Mouse (Mus musculus) myocyte (in vitro differentiated cells): ENCODE measurements at regions not wholly inside any gene's neighbourhood (a gene's known extent, or its start where the extent isn't known, plus 50 kb on each side); places are given as distances from the start of the nearest gene placed in this dataset.
A peak's percentile ranks its signal among the peaks of the same experiment; 100 is the strongest.

Experiments
- H3K27me3 ChIP-seq: one replicate; pipeline ENCODE4 v1.6.1; 2011; ENCODE audit not compliant: control insufficient read depth, insufficient read depth, insufficient read length
- H3K36me3 ChIP-seq: one replicate; pipeline ENCODE4 v1.6.1; 2011; ENCODE audit not compliant: control insufficient read depth, insufficient read depth
- H3K4me2 ChIP-seq: one replicate; pipeline ENCODE4 v1.6.1; 2011; ENCODE audit warnings: low read depth, control low read depth
- H3K4me3 ChIP-seq: one replicate; pipeline ENCODE4 v1.5.1; 2011; ENCODE audit warnings: mild to moderate bottlenecking, control low read depth, moderate library complexity
- H3K79me2 ChIP-seq: one replicate; pipeline ENCODE4 v1.6.1; 2011; ENCODE audit not compliant: control insufficient read depth, insufficient read depth
- H3ac ChIP-seq: one replicate; pipeline ENCODE4 v1.6.1; 2011; ENCODE audit not compliant: control insufficient read depth, insufficient read length
- CEBPB ChIP-seq: IDR thresholded peaks from 2 replicates; pipeline ENCODE4 v1.6.1; 2011; ENCODE audit warnings: mild to moderate bottlenecking, moderate library complexity; ENCODE audit not compliant: poor library complexity, insufficient read depth, severe bottlenecking
- E2F4 ChIP-seq: IDR thresholded peaks from one replicate; pipeline ENCODE4 v1.6.1; 2011; ENCODE audit warnings: mild to moderate bottlenecking, control low read depth, moderate library complexity; ENCODE audit not compliant: insufficient read depth
- MAX ChIP-seq: IDR thresholded peaks from one replicate; pipeline ENCODE4 v1.6.1; 2011; ENCODE audit warnings: low read depth, mild to moderate bottlenecking, control low read depth
- MYOD1 ChIP-seq, 3 experiments: IDR thresholded peaks; one replicate each; pipeline ENCODE4 v1.6.1; 2011; ENCODE audit warnings: control low read depth in 2 of 3, low read depth in 2 of 3, mild to moderate bottlenecking in 2 of 3, moderate library complexity in 1 of 3; ENCODE audit not compliant: insufficient read length in 2 of 3, control insufficient read depth in 1 of 3
- MYOG ChIP-seq, 3 experiments: IDR thresholded peaks; one replicate each; pipeline ENCODE4 v1.6.1; 2011; ENCODE audit warnings: control low read depth in 2 of 3, low read depth in 2 of 3, mild to moderate bottlenecking in 2 of 3; ENCODE audit not compliant: insufficient read length in 2 of 3, control insufficient read depth in 1 of 3, insufficient read depth in 1 of 3
- POLR2A ChIP-seq: IDR thresholded peaks from one replicate; pipeline ENCODE4 v1.6.1; 2011; ENCODE audit warnings: low read depth, mild to moderate bottlenecking, control low read depth, moderate library complexity; ENCODE audit not compliant: insufficient read length
- POLR2AphosphoS2 ChIP-seq: IDR thresholded peaks from one replicate; pipeline ENCODE4 v1.6.1; 2011; ENCODE audit warnings: low read depth, control low read depth; ENCODE audit not compliant: insufficient read length
- REST ChIP-seq: IDR thresholded peaks from one replicate; pipeline ENCODE4 v1.6.1; 2011; ENCODE audit warnings: mild to moderate bottlenecking, control low read depth, moderate library complexity; ENCODE audit not compliant: insufficient read depth, insufficient read length
- SRF ChIP-seq: IDR thresholded peaks from one replicate; pipeline ENCODE4 v1.6.1; 2011; ENCODE audit warnings: low read depth; ENCODE audit not compliant: control insufficient read depth, insufficient read length
- TCF12 ChIP-seq: IDR thresholded peaks from one replicate; pipeline ENCODE4 v1.6.1; 2011; ENCODE audit warnings: mild to moderate bottlenecking, control low read depth; ENCODE audit not compliant: poor library complexity, insufficient read depth, severe bottlenecking
- TCF3 ChIP-seq: IDR thresholded peaks from one replicate; pipeline ENCODE4 v1.6.1; 2011; ENCODE audit warnings: low read depth, control low read depth; ENCODE audit not compliant: insufficient read length
- USF1 ChIP-seq: IDR thresholded peaks from one replicate; pipeline ENCODE4 v1.6.1; 2011; ENCODE audit warnings: low read depth, mild to moderate bottlenecking, control low read depth, moderate library complexity

- Histone ChIP-seq H3K27me3 (no peaks in the 10 kb centered on the region), H3K4me2 (no peak overlapping the region)
- TF ChIP-seq POLR2AphosphoS2 (no peak), SRF (no peak), USF1 (no peak), TCF3 (no peak), E2F4 (no peak), MYOD1 (IDR thresholded peaks at IDR 0.05; ENCODE audit: control insufficient read depth in 1 of 3, insufficient read length in 2 of 3, low read depth in 2 of 3) (peak in 2 of 3 experiments; percentile 28 to 70), CEBPB (no peak), MAX (no peak), TCF12 (no peak), REST (no peak), MYOG (IDR thresholded peaks at IDR 0.05; ENCODE audit: control insufficient read depth in 1 of 3, insufficient read depth in 1 of 3, insufficient read length in 2 of 3, low read depth in 2 of 3) (peak in 1 of 3 experiments; percentile 54), POLR2A (no peak)
Measured at GRCm38 (mm10) chr15:97493340-97493739, 212.3 kb downstream of the Rpap3 start.

GRCm38 (mm10) chr15:97491796-97492195 is 213.8 kb downstream of the Rpap3 start:
- Histone ChIP-seq H3ac (no peak overlapping the region), H3K4me2 (no peak overlapping the region), H3K4me3 (no peak overlapping the region), H3K36me3 (no peaks in the 10 kb centered on the region), H3K27me3 (no peaks in the 10 kb centered on the region), H3K79me2 (no peaks in the 10 kb centered on the region)
- no peak for TF ChIP-seq CEBPB

More at GRCm38 (mm10) chr15:97493340-97493739, 212.3 kb downstream of the Rpap3 start:
- no peaks in the 10 kb centered on the region for H3K79me2 ChIP-seq
- H3K36me3 ChIP-seq, result no peaks in the 10 kb centered on the region
- no peak overlapping the region for H3ac ChIP-seq
- H3K4me3 ChIP-seq, result no peak overlapping the region

DNA sequence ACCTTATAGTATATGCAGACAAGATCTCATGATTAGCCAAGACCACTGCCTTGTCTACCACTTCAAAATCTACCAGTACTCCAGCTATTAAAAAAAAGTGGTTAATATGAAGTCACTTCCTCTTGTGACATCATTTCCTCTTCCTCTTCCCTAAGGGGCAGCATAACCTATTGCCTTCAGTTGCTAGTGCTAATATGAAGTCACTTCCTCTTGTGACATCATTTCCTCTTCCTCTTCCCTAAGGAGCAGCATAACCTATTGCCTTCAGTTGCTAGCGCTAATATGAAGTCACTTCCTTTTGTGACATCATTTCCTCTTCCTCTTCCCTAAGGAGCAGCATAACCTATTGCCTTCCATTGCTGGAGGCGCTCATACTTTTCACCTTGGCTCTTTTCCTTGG is 218.2 kb downstream of the Rpap3 start:
- H3K4me2 ChIP-seq, result no peak overlapping the region
- no peak overlapping the region for H3K4me3 ChIP-seq
- no peaks in the 10 kb centered on the region for H3K36me3 ChIP-seq
- H3K79me2 ChIP-seq, result no peaks in the 10 kb centered on the region
- TF ChIP-seq SRF (no peak), TCF3 (no peak), TCF12 (no peak), MYOD1 (IDR thresholded peaks at IDR 0.05; ENCODE audit: control insufficient read depth in 1 of 3, insufficient read length in 2 of 3, low read depth in 2 of 3) (no peak), USF1 (no peak), REST (no peak), CEBPB (no peak), POLR2A (no peak), MAX (no peak), MYOG (IDR thresholded peaks at IDR 0.05; ENCODE audit: control insufficient read depth in 1 of 3, insufficient read depth in 1 of 3, insufficient read length in 2 of 3, low read depth in 2 of 3) (no peak)
- no peaks in the 10 kb centered on the region for H3K27me3 ChIP-seq
- H3ac ChIP-seq, result no peak overlapping the region

- H3K4me3 ChIP-seq, result no peak overlapping the region
- TF ChIP-seq CEBPB, result no peak
- no peak for TF ChIP-seq TCF3
- TF ChIP-seq MYOD1 (IDR thresholded peaks at IDR 0.05; ENCODE audit: control insufficient read depth in 1 of 3, insufficient read length in 2 of 3, low read depth in 2 of 3), result no peak
- no peak for TF ChIP-seq POLR2A
- no peak for TF ChIP-seq TCF12
- TF ChIP-seq MAX, result no peak
- no peak for TF ChIP-seq POLR2AphosphoS2
- no peak for TF ChIP-seq REST
- TF ChIP-seq MYOG (IDR thresholded peaks at IDR 0.05; ENCODE audit: control insufficient read depth in 1 of 3, insufficient read depth in 1 of 3, insufficient read length in 2 of 3, low read depth in 2 of 3), result no peak
- no peak for TF ChIP-seq SRF
- no peak for TF ChIP-seq USF1
- no peak for TF ChIP-seq E2F4
- H3ac ChIP-seq, result no peak overlapping the region
Measured at GRCm38 (mm10) chr15:97471986-97472779, 225.1 kb upstream of the Amigo2 start.

GRCm38 (mm10) chr15:97471476-97471875 is 224.4 kb upstream of the Amigo2 start:
- Histone ChIP-seq H3ac (no peak overlapping the region), H3K4me3 (no peak overlapping the region), H3K27me3 (no peaks in the 10 kb centered on the region), H3K36me3 (no peaks in the 10 kb centered on the region), H3K4me2 (no peak overlapping the region), H3K79me2 (no peaks in the 10 kb centered on the region)
- TF ChIP-seq POLR2A, result no peak

More at GRCm38 (mm10) chr15:97471986-97472779, 225.1 kb upstream of the Amigo2 start:
- Histone ChIP-seq H3K36me3 (no peaks in the 10 kb centered on the region), H3K4me2 (no peak overlapping the region), H3K27me3 (no peaks in the 10 kb centered on the region), H3K79me2 (no peaks in the 10 kb centered on the region)
